Comparison of ENCODE assay signal across 17 mouse cellular contexts in genomic region chr4:63023465-63023864, GRCm38 (mm10). TPM values are rescaled to one million over a fixed set of nuclear protein-coding genes. Genes with fewer than 3 reads are reported as not detected.
"Had no signal": no experiment of that assay in that cellular context is flagged by ENCODE, and none has a peak within 500 bp of the region (broad histone marks: within the 10 kb centered on the region; RNA-seq: fewer than 3 reads in every experiment).

No protein-coding gene starts in this region.

- H3K4me3 ChIP-seq: midbrain, embryonic 10.5 days; midbrain, embryonic 12.5 days; myocyte; neural tube, embryonic 13.5 days; neural tube, embryonic 15.5 days had no signal

- ATAC-seq: midbrain, embryonic 16.5 days had no signal

- H3K9me3 ChIP-seq: midbrain, embryonic 12.5 days; neural tube, embryonic 13.5 days; neural tube, embryonic 15.5 days had no signal

- H3K4me2 ChIP-seq: lung, embryonic 14.5 days; midbrain, embryonic 12.5 days; neural tube, embryonic 13.5 days; neural tube, embryonic 15.5 days had no signal

- H3K36me3 ChIP-seq: midbrain, embryonic 12.5 days; neural tube, embryonic 15.5 days had no signal

- H3K9ac ChIP-seq: lung, embryonic 14.5 days; midbrain, embryonic 12.5 days; neural tube, embryonic 13.5 days; neural tube, embryonic 15.5 days had no signal

- DNase-seq: lung, adult 18-20 months; lung, embryonic 14.5 days; lung, postnatal 10 days; midbrain, embryonic 14.5 days; retina, postnatal 1 day; right cerebral cortex, adult 18-20 months; right cerebral cortex, postnatal 25 days; right cerebral cortex, postnatal 4 days; spleen, adult 18-20 months; thymus, adult 18-20 months; thymus, postnatal 36 days had no signal

- H3K27me3 ChIP-seq: midbrain, embryonic 12.5 days; neural tube, embryonic 13.5 days; neural tube, embryonic 15.5 days had no signal

- H3K27ac ChIP-seq: midbrain, embryonic 10.5 days; midbrain, embryonic 12.5 days; neural tube, embryonic 13.5 days; neural tube, embryonic 15.5 days had no signal

- H3K4me1 ChIP-seq: midbrain, embryonic 12.5 days had no signal

RNA-seq across cellular contexts. Expression of gene Zfp618, which starts 58.1 kb away (rescaled TPM):
- polyA plus RNA-seq: myocyte had no signal
